Mouse (Mus musculus): ENCODE data around the gene 3110040M04Rik. TPM values are rescaled to one million over a fixed set of nuclear protein-coding genes. Genes with fewer than 3 reads are reported as not detected.
"Not testable (repeated sequence)": the region's sequence is repeated elsewhere in the genome, so short reads cannot be mapped to it uniquely, and the experiment has no call there.

Gene 3110040M04Rik
- polyA plus RNA-seq, 1 experiment, result 0.46 TPM

DNA sequence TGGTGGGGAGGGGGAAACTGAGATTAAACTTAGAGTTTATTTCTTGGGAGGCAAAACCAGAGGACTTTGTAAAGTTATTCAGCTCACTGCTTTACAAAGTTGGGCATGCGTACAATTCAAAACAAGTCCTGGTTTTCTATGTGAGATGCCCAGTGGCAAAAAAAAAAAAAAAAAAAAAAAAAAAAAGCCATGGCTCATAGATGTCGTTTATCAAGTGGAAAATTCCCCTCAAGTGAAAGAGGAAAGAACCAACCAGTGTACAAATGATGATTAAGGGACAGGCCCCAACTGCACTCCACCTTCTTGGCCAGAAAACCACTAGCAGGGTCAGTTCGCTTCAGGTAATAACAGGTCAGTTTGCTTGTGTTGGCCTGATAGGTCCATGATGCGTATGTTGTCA is 15.5 kb upstream of the 3110040M04Rik start:
- Histone ChIP-seq H3K9me3 (ENCODE audit: control insufficient read depth, low read length) (no peaks in the 10 kb centered on the region), H3K4me1 (ENCODE audit: control insufficient read depth) (no peaks in the 10 kb centered on the region), H3K27me3 (ENCODE audit: control insufficient read depth) (no peaks in the 10 kb centered on the region), H3K36me3 (ENCODE audit: control insufficient read depth) (no peaks in the 10 kb centered on the region), H3K4me3 (replicated peaks) (no peak overlapping the region)
- TF ChIP-seq GATA1 (IDR thresholded peaks at IDR 0.05; ENCODE audit: low read length) (no peak), TAL1 (IDR thresholded peaks at IDR 0.05; ENCODE audit: low read length) (no peak)

DNA sequence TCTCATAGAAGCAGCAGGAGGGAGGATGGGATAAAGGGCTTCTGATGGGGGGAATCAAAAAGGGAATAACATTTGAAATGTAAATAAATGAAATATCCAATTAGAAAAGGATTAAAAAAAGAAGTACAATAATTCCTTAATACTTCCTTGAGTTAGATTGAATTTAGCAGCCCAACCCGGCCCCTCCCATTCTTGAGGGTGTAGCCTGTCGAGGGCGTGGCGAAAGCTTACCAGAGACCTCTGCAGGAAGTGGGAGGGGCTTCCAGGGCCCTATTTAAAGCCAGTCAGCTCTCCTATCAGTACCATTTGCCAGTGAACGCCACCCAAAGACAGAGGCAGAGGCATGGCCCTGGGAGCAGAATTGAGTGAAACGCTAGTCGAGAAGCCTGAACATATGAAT is 11.8 kb upstream of the 3110040M04Rik start, which contains the start of gene Gm8947:
Gene Gm8947 (plus strand): TSS at position 302 of the 400 bp plus-strand sequence.
- not testable (repeated sequence) for H3K4me3 ChIP-seq (replicated peaks); H3K27me3 ChIP-seq (ENCODE audit: control insufficient read depth); H3K36me3 ChIP-seq (ENCODE audit: control insufficient read depth); H3K9me3 ChIP-seq (ENCODE audit: control insufficient read depth, low read length); H3K4me1 ChIP-seq (ENCODE audit: control insufficient read depth)

DNA sequence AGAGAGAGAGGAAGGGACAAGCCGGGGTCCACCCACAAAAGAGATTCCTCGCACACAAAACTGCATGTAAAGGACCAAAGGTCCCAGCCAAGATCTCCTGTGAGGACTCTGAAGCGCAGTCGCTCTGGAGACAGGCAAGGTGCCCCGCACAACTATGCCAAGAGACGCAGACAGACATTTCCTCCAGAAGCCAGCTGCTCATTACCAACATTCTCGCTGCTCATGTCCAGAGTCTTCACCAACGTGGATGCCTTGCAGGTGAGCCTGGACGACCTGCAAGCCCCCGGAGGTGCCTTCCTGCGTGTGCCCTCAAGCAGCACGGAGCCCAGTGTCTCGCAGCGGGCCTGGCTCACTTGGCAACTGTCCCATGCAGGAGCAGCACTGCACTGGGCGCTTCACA is 11.2 kb upstream of the 3110040M04Rik start:
- not testable (repeated sequence) for H3K27me3 ChIP-seq (ENCODE audit: control insufficient read depth); H3K4me1 ChIP-seq (ENCODE audit: control insufficient read depth); H3K4me3 ChIP-seq (replicated peaks); H3K9me3 ChIP-seq (ENCODE audit: control insufficient read depth, low read length); H3K36me3 ChIP-seq (ENCODE audit: control insufficient read depth)

DNA sequence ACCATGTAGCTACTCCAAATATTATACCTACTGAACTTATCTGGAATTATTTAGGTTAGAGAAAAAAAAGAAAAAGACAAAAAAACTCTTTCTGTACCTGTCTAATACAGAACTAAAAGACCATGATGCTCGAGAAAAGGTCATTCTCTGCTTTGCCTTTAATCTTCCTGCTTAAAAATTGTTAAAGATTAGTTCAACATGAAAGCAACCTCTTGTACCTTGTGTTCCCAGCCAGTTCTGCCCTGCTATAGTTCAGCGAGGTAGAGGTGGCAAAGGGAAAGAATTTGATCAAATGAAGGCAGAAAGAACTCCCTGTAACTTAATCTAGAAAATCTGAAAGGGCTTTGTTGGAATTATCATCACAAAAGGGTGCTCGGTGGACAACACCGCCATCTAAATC is 7.9 kb upstream of the 3110040M04Rik start:
- not testable (repeated sequence) for H3K4me3 ChIP-seq (replicated peaks); H3K9me3 ChIP-seq (ENCODE audit: control insufficient read depth, low read length); H3K27me3 ChIP-seq (ENCODE audit: control insufficient read depth); H3K36me3 ChIP-seq (ENCODE audit: control insufficient read depth); H3K4me1 ChIP-seq (ENCODE audit: control insufficient read depth)

DNA sequence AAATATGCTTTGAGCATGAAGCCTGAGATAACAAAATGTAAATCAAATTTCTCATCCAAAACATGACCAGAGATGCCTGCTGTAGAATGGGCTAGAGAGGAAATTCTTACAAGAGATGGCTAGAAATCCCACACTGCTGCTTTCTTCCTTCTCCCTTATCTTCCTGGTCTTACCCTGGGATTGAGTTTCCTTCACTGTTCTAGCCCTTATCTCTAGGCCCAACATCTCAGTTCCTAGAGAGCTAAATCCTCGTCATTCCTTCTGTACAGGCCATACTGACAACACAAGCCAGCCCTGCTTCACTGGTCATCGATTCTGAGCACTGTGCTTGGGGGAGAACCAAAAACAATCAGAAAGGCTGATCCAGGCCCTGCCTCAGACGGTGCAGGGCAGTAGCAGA is 7.2 kb upstream of the 3110040M04Rik start:
- not testable (repeated sequence) for H3K36me3 ChIP-seq (ENCODE audit: control insufficient read depth); H3K27me3 ChIP-seq (ENCODE audit: control insufficient read depth); H3K4me3 ChIP-seq (replicated peaks); H3K9me3 ChIP-seq (ENCODE audit: control insufficient read depth, low read length); H3K4me1 ChIP-seq (ENCODE audit: control insufficient read depth)

DNA sequence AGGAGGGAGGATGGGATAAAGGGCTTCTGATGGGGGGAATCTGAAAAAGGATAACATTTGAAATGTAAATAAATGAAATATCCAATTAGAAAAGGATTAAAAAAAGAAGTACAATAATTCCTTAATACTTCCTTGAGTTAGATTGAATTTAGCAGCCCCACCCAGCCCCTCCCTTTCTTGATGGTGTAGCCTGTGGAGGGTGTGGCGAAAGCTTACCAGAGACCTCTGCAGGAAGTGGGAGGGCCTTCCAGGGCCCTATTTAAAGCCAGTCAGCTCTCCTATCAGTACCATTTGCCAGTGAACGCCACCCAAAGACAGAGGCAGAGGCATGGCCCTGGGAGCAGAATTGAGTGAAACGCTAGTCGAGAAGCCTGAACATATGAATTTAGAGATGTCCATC is 5.8 kb upstream of the 3110040M04Rik start, which contains the start of gene Gm47995:
Gene Gm47995 (plus strand): TSS at position 329 of the 400 bp plus-strand sequence.
- H3K4me1 ChIP-seq (ENCODE audit: control insufficient read depth); H3K4me3 ChIP-seq (replicated peaks); H3K36me3 ChIP-seq (ENCODE audit: control insufficient read depth); H3K27me3 ChIP-seq (ENCODE audit: control insufficient read depth); H3K9me3 ChIP-seq (ENCODE audit: control insufficient read depth, low read length): not testable (repeated sequence)

DNA sequence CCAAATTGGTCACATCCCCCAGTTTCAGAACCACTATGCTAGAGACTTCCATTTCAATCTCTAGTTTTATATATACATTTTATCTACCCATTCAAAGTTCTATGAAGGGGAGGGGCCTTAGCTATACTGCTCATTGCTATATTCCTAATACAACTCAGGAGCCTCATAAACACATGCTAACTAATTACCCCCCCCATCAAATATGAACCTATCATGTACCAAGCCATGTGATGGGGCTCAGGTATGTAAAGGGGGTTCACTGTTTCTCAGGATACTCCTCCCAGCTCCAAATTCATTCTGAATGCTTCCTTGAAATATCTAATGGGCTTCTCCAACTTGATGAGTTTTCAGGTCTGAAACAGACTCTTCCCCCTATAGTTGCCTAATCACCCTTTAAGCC is 3.3 kb upstream of the 3110040M04Rik start:
- not testable (repeated sequence) for H3K27me3 ChIP-seq (ENCODE audit: control insufficient read depth)

DNA sequence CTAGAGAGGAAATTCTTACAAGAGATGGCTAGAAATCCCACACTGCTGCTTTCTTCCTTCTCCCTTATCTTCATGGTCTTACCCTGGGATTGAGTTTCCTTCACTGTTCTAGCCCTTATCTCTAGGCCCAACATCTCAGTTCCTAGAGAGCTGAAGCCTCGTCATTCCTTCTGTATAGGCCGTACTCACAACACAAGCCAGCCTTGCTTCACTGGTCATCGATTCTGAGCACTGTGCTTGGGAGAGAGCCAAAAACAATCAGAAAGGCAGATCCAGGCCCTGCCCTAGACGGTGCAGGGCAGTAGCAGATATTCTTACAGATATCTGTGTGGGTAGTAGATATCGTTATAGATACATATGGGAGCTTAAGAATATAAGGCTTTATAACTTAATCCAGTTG is 1.1 kb upstream of the 3110040M04Rik start:
- H3K36me3 ChIP-seq (ENCODE audit: control insufficient read depth); H3K9me3 ChIP-seq (ENCODE audit: control insufficient read depth, low read length); H3K4me1 ChIP-seq (ENCODE audit: control insufficient read depth); H3K27me3 ChIP-seq (ENCODE audit: control insufficient read depth); H3K4me3 ChIP-seq (replicated peaks): not testable (repeated sequence)

More for the DNA sequence above, 3.3 kb upstream of the 3110040M04Rik start:
- not testable (repeated sequence) for H3K36me3 ChIP-seq (ENCODE audit: control insufficient read depth); H3K9me3 ChIP-seq (ENCODE audit: control insufficient read depth, low read length); H3K4me1 ChIP-seq (ENCODE audit: control insufficient read depth); H3K4me3 ChIP-seq (replicated peaks)

DNA sequence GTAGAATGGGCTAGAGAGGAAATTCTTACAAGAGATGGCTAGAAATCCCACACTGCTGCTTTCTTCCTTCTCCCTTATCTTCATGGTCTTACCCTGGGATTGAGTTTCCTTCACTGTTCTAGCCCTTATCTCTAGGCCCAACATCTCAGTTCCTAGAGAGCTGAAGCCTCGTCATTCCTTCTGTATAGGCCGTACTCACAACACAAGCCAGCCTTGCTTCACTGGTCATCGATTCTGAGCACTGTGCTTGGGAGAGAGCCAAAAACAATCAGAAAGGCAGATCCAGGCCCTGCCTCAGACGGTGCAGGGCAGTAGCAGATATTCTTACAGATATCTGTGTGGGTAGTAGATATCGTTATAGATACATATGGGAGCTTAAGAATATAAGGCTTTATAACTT is 4.6 kb downstream of the 3110040M04Rik start:
- not testable (repeated sequence) for H3K27me3 ChIP-seq (ENCODE audit: control insufficient read depth); H3K4me3 ChIP-seq (replicated peaks); H3K36me3 ChIP-seq (ENCODE audit: control insufficient read depth); H3K4me1 ChIP-seq (ENCODE audit: control insufficient read depth); H3K9me3 ChIP-seq (ENCODE audit: control insufficient read depth, low read length)

DNA sequence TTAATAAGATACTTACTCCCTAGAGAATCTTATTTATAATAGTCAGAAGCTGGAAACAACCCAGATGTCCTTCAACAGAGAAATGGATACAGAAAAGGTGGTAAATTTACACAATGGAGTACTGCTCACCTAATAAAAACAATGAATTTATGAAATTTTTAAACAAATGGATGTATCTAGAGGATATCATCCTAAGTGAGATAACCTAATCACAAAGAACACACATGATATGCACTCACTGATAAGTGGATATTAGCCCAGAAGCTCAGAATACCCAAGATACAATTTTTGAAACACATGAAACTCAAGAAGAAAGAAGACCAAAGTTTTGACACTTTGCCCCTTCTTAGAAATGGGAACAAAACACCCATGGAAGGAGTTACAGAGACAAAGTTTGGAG is 5.0 kb downstream of the 3110040M04Rik start:
- H3K9me3 ChIP-seq (ENCODE audit: control insufficient read depth, low read length); H3K27me3 ChIP-seq (ENCODE audit: control insufficient read depth); H3K4me3 ChIP-seq (replicated peaks); H3K4me1 ChIP-seq (ENCODE audit: control insufficient read depth); H3K36me3 ChIP-seq (ENCODE audit: control insufficient read depth): not testable (repeated sequence)

DNA sequence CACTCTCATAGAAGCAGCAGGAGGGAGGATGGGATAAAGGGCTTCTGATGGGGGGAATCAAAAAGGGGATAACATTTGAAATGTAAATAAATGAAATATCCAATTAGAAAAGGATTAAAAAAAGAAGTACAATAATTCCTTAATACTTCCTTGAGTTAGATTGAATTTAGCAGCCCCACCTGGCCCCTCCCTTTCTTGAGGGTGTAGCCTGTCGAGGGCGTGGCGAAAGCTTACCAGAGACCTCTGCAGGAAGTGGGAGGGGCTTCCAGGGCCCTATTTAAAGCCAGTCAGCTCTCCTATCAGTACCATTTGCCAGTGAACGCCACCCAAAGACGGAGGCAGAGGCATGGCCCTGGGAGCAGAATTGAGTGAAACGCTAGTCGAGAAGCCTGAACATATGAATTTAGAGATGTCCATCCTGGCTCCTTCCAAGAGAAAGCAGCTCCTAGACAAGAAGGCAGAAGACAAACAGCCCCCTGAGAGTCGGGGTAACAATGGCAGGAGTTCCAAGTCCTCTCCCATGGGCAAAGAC is 6.0 kb downstream of the 3110040M04Rik start, which contains the start of gene Gm47996:
Gene Gm47996 (plus strand): TSS at position 308 of the 532 bp plus-strand sequence.
- not testable (repeated sequence) for H3K4me1 ChIP-seq (ENCODE audit: control insufficient read depth); H3K9me3 ChIP-seq (ENCODE audit: control insufficient read depth, low read length); H3K36me3 ChIP-seq (ENCODE audit: control insufficient read depth); H3K4me3 ChIP-seq (replicated peaks)
- peaks cover 11% of the 10 kb centered on the region for H3K27me3 ChIP-seq (ENCODE audit: control insufficient read depth)

DNA sequence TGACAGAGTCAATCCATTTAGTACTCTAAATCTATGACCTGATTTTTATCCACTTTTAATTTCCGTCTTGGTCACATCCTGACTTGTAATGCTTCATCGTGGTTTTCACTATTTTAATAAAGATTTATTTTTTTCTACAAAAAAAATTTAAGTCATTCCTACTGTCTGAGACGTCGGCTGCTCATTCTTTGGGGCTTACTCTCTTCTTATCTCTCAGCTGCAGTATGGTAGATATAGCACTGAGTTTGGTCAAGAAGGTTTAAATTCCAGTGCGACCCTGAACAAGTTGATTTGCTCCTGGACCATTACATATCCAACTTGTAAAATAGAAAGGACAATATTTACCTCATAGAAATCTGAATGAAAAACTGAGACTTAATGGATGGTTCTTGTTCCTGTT is 7.7 kb downstream of the 3110040M04Rik start:
- H3K36me3 ChIP-seq (ENCODE audit: control insufficient read depth); H3K4me3 ChIP-seq (replicated peaks); H3K9me3 ChIP-seq (ENCODE audit: control insufficient read depth, low read length); H3K4me1 ChIP-seq (ENCODE audit: control insufficient read depth): not testable (repeated sequence)
- peaks cover 11% of the 10 kb centered on the region for H3K27me3 ChIP-seq (ENCODE audit: control insufficient read depth)

All from erythroblast, embryonic 14.5 days (primary cell).